Mouse (Mus musculus) MEL (cell line): ENCODE measurements around the gene Nrsn1. TPM values are rescaled to one million over a fixed set of nuclear protein-coding genes. Genes with fewer than 3 reads are reported as not detected.

Experiments used
- DNase-seq: peaks from one replicate; pipeline ENCODE4 v3.0.0; 2011; ENCODE audit warnings: low read depth, low spot score
- H3K27ac ChIP-seq: 2 replicates; pipeline ENCODE4 v1.5.1; 2012; ENCODE audit warnings: low read depth, mild to moderate bottlenecking, control low read depth, low read length, moderate library complexity; ENCODE audit not compliant: control insufficient read depth
- H3K27me3 ChIP-seq, 2 experiments: fragments of 150-350 bp in 1 of 2; sonication (generic) in 1 of 2; 2 replicates each; pipeline ENCODE4 v1.6.1; 2012; ENCODE audit warnings: low read length in 2 of 2, mild to moderate bottlenecking in 2 of 2, improper control_type of control experiment in 1 of 2, moderate library complexity in 1 of 2; ENCODE audit not compliant: insufficient read depth in 2 of 2, control insufficient read depth in 1 of 2
- H3K36me3 ChIP-seq, 2 experiments: 2 replicates each; pipeline ENCODE4 v1.6.1; 2012 to 2014; ENCODE audit warnings: low read length in 2 of 2, improper control_type of control experiment in 1 of 2, inconsistent platforms in 1 of 2, mild to moderate bottlenecking in 1 of 2; ENCODE audit not compliant: insufficient read depth in 2 of 2, control insufficient read depth in 1 of 2
- H3K4me1 ChIP-seq, 2 experiments: fragments of 150-350 bp in 1 of 2; sonication (generic) in 1 of 2; 2 replicates each; pipeline ENCODE4 v1.6.1; 2012; ENCODE audit warnings: low read length in 2 of 2, improper control_type of control experiment in 1 of 2, mild to moderate bottlenecking in 1 of 2; ENCODE audit not compliant: insufficient read depth in 2 of 2, control insufficient read depth in 1 of 2
- H3K4me3 ChIP-seq, 2 experiments: fragments of 150-350 bp in 1 of 2; sonication (generic) in 1 of 2; 2 replicates each; pipeline ENCODE4 v1.5.1; 2012; ENCODE audit warnings: low read depth in 2 of 2, low read length in 2 of 2, mild to moderate bottlenecking in 2 of 2, moderate library complexity in 2 of 2, control low read depth in 1 of 2, improper control_type of control experiment in 1 of 2; ENCODE audit not compliant: control insufficient read depth in 1 of 2, insufficient read depth in 1 of 2
- H3K79me2 ChIP-seq: 2 replicates; pipeline ENCODE4 v1.6.1; 2012; ENCODE audit warnings: mild to moderate bottlenecking, low read length, moderate library complexity; ENCODE audit not compliant: control insufficient read depth, poor library complexity, insufficient read depth
- H3K9ac ChIP-seq: 2 replicates; pipeline ENCODE4 v1.6.1; 2012; ENCODE audit warnings: low read depth, mild to moderate bottlenecking, control low read depth, low read length, moderate library complexity; ENCODE audit not compliant: control insufficient read depth, poor library complexity, severe bottlenecking
- H3K9me3 ChIP-seq: fragments of 150-350 bp; sonication (generic); replicated peaks from 2 replicates; pipeline ENCODE4 v1.6.1; 2012; ENCODE audit warnings: mild to moderate bottlenecking, low read length, improper control_type of control experiment, moderate library complexity; ENCODE audit not compliant: insufficient read depth
- CHD1 ChIP-seq: IDR thresholded peaks from 2 replicates; pipeline ENCODE4 v1.6.1; 2012; ENCODE audit warnings: low read depth, mild to moderate bottlenecking, inconsistent platforms, low read length, improper control_type of control experiment
- CHD2 ChIP-seq: IDR thresholded peaks from 2 replicates; pipeline ENCODE4 v1.6.1; 2011; ENCODE audit warnings: low read length, improper control_type of control experiment
- CTCF ChIP-seq, 3 experiments: IDR thresholded peaks in 2 of 3; conservative IDR thresholded peaks in 1 of 3; 2 replicates each; pipeline ENCODE4 v1.5.1; 2011 to 2012; ENCODE audit warnings: low read length in 3 of 3, low read depth in 2 of 3, mild to moderate bottlenecking in 2 of 3, improper control_type of control experiment in 1 of 3, inconsistent platforms in 1 of 3, mixed read lengths in 1 of 3, moderate library complexity in 1 of 3; ENCODE audit not compliant: control insufficient read depth in 1 of 3, insufficient read depth in 1 of 3, poor library complexity in 1 of 3, severe bottlenecking in 1 of 3
- E2F4 ChIP-seq: IDR thresholded peaks from 2 replicates; pipeline ENCODE4 v1.6.1; 2011; ENCODE audit warnings: low read depth, low read length, improper control_type of control experiment, borderline replicate concordance
- ELF1 ChIP-seq: IDR thresholded peaks from 2 replicates; pipeline ENCODE4 v1.6.1; 2014; ENCODE audit warnings: low read depth, mild to moderate bottlenecking, inconsistent platforms, low read length, improper control_type of control experiment, moderate library complexity
- EP300 ChIP-seq, 2 experiments: IDR thresholded peaks; 2 replicates each; pipeline ENCODE4 v1.6.1; 2011; ENCODE audit warnings: improper control_type of control experiment in 2 of 2, low read length in 2 of 2, low read depth in 1 of 2, mild to moderate bottlenecking in 1 of 2
- ETS1 ChIP-seq: IDR thresholded peaks from 2 replicates; pipeline ENCODE4 v1.6.1; 2012; ENCODE audit warnings: low read depth, mild to moderate bottlenecking, inconsistent platforms, low read length, improper control_type of control experiment, moderate library complexity
- KAT2A ChIP-seq: conservative IDR thresholded peaks from 2 replicates; pipeline ENCODE4 v1.6.1; 2012; ENCODE audit warnings: low read depth, low read length, improper control_type of control experiment, inconsistent platforms
- MXI1 ChIP-seq: IDR thresholded peaks from 2 replicates; pipeline ENCODE4 v1.6.1; 2011; ENCODE audit warnings: mild to moderate bottlenecking, low read depth, low read length, improper control_type of control experiment
- MYC ChIP-seq: IDR thresholded peaks from 2 replicates; pipeline ENCODE4 v1.6.1; 2011; ENCODE audit warnings: low read depth, mild to moderate bottlenecking, low read length, improper control_type of control experiment, moderate library complexity
- NELFE ChIP-seq: IDR thresholded peaks from 2 replicates; pipeline ENCODE4 v1.6.1; 2011; ENCODE audit warnings: low read depth, low read length, improper control_type of control experiment
- POLR2A ChIP-seq, 2 experiments: IDR thresholded peaks; 2 replicates each; pipeline ENCODE4 v1.6.1; 2011 to 2012; ENCODE audit warnings: low read length in 2 of 2, mild to moderate bottlenecking in 2 of 2, control low read depth in 1 of 2, improper control_type of control experiment in 1 of 2, low read depth in 1 of 2, moderate library complexity in 1 of 2; ENCODE audit not compliant: control insufficient read depth in 1 of 2, insufficient read depth in 1 of 2, poor library complexity in 1 of 2
- POLR2AphosphoS2 ChIP-seq: IDR thresholded peaks from 2 replicates; pipeline ENCODE4 v1.6.1; 2011; ENCODE audit warnings: low read length, improper control_type of control experiment
- POLR2AphosphoS5 ChIP-seq: IDR thresholded peaks from 2 replicates; pipeline ENCODE4 v1.6.1; 2012; ENCODE audit warnings: low read depth, borderline replicate concordance, mild to moderate bottlenecking, inconsistent platforms, low read length, moderate library complexity, mixed read lengths
- RCOR1 ChIP-seq: IDR thresholded peaks from 2 replicates; pipeline ENCODE4 v1.6.1; 2012; ENCODE audit warnings: low read depth, mild to moderate bottlenecking, inconsistent platforms, low read length, improper control_type of control experiment
- SIN3A ChIP-seq: IDR thresholded peaks from 2 replicates; pipeline ENCODE4 v1.6.1; 2012; ENCODE audit warnings: low read length, improper control_type of control experiment, inconsistent platforms
- TAL1 ChIP-seq: IDR thresholded peaks from 2 replicates; pipeline ENCODE4 v1.6.1; 2012; ENCODE audit warnings: mild to moderate bottlenecking, inconsistent platforms, low read length, moderate library complexity, mixed read lengths
- TBP ChIP-seq: IDR thresholded peaks from 2 replicates; pipeline ENCODE4 v1.8.0; 2011; ENCODE audit warnings: low read depth, low read length, improper control_type of control experiment
- UBTF ChIP-seq: IDR thresholded peaks from 2 replicates; pipeline ENCODE4 v1.6.1; 2012; ENCODE audit warnings: low read depth, mild to moderate bottlenecking, inconsistent platforms, low read length, improper control_type of control experiment, moderate library complexity, borderline replicate concordance; ENCODE audit not compliant: insufficient read depth
- USF2 ChIP-seq, 2 experiments: IDR thresholded peaks; 2 replicates each; pipeline ENCODE4 v1.6.1; 2011 to 2012; ENCODE audit warnings: improper control_type of control experiment in 2 of 2, low read length in 2 of 2, borderline replicate concordance in 1 of 2, inconsistent platforms in 1 of 2, low read depth in 1 of 2, mild to moderate bottlenecking in 1 of 2; ENCODE audit not compliant: insufficient read depth in 1 of 2
- ZKSCAN1 ChIP-seq: IDR thresholded peaks from 2 replicates; pipeline ENCODE4 v1.6.1; 2012; ENCODE audit warnings: low read depth, mild to moderate bottlenecking, inconsistent platforms, low read length, improper control_type of control experiment, moderate library complexity
- ZMIZ1 ChIP-seq: IDR thresholded peaks from 2 replicates; pipeline ENCODE4 v1.6.1; 2012; ENCODE audit warnings: low read depth, mild to moderate bottlenecking, inconsistent platforms, low read length, improper control_type of control experiment, moderate library complexity
- polyA plus RNA-seq, 2 experiments: library from polyadenylated mRNA; stranded (reverse) in 1 of 2; unstranded in 1 of 2; fragments of >175 nt in 1 of 2; fragments of >200 nt in 1 of 2; gene quantifications; 2 replicates each; pipeline versions ENCODE4 v1.2.1 to v1.2.4; 2012; ENCODE audit warnings: low replicate concordance in 2 of 2, low read depth in 1 of 2; ENCODE audit not compliant: insufficient read length in 2 of 2, insufficient read depth in 1 of 2, missing spikeins in 1 of 2
- total RNA-seq: library from RNA; depleted of rRNA; stranded (reverse); fragments of 300-350 nt; gene quantifications from 2 replicates; pipeline ENCODE4 v1.2.3, GENCODE M21; 2012

Nrsn1 gene
- total and polyA plus RNA-seq, 3 experiments = not detected

- no peak for DNase-seq
- H3K79me2 ChIP-seq = no peaks in the 10 kb centered on the region
- H3K4me3 ChIP-seq = no peak overlapping the region
- no peak for TF ChIP-seq TAL1
- TF ChIP-seq UBTF = no peak
- no peak for TF ChIP-seq CHD2
- no peak for TF ChIP-seq ZKSCAN1
- no peak for TF ChIP-seq POLR2A (IDR thresholded peaks at IDR 0.05; ENCODE audit: control insufficient read depth in 1 of 2, insufficient read depth in 1 of 2, low read depth in 1 of 2, low read length in 2 of 2, poor library complexity in 1 of 2)
- no peak for TF ChIP-seq ETS1
- no peak for TF ChIP-seq TBP
- TF ChIP-seq USF2 (IDR thresholded peaks at IDR 0.05; ENCODE audit: borderline replicate concordance in 1 of 2, insufficient read depth in 1 of 2, low read depth in 1 of 2, low read length in 2 of 2) = no peak
- TF ChIP-seq MXI1 = no peak
- no peak for TF ChIP-seq POLR2AphosphoS5
- no peaks in the 10 kb centered on the region for H3K4me1 ChIP-seq
- H3K9ac ChIP-seq = no peak overlapping the region
- no peaks in the 10 kb centered on the region for H3K27me3 ChIP-seq
- no peak overlapping the region for H3K27ac ChIP-seq
- H3K9me3 ChIP-seq = no peaks in the 10 kb centered on the region
- no peaks in the 10 kb centered on the region for H3K36me3 ChIP-seq
Measured at GRCm38 (mm10) chr13:25310068-25310467, 39.8 kb upstream of the Nrsn1 start.

- H3K4me3 ChIP-seq = no peak overlapping the region
- TF ChIP-seq RCOR1 (no peak), MYC (no peak), CHD1 (no peak), NELFE (no peak), CTCF (IDR thresholded peaks at IDR 0.05 in 2 of 3, conservative IDR thresholded peaks at IDR 0.05 in 1 of 3; ENCODE audit: control insufficient read depth in 1 of 3, insufficient read depth in 1 of 3, low read depth in 2 of 3, low read length in 3 of 3, poor library complexity in 1 of 3, severe bottlenecking in 1 of 3) (no peak), POLR2AphosphoS2 (no peak), ZKSCAN1 (no peak), SIN3A (no peak), ZMIZ1 (no peak), E2F4 (no peak), USF2 (IDR thresholded peaks at IDR 0.05; ENCODE audit: borderline replicate concordance in 1 of 2, insufficient read depth in 1 of 2, low read depth in 1 of 2, low read length in 2 of 2) (no peak), POLR2A (IDR thresholded peaks at IDR 0.05; ENCODE audit: control insufficient read depth in 1 of 2, insufficient read depth in 1 of 2, low read depth in 1 of 2, low read length in 2 of 2, poor library complexity in 1 of 2) (no peak), EP300 (IDR thresholded peaks at IDR 0.05; ENCODE audit: low read depth in 1 of 2, low read length in 2 of 2) (no peak), ELF1 (no peak), TBP (no peak), KAT2A (no peak)
- TF ChIP-seq, all 39 proteins: peak for 0
- H3K79me2 ChIP-seq = no peaks in the 10 kb centered on the region
- H3K9ac ChIP-seq = no peak overlapping the region
- DNase-seq = no peak
- H3K27me3 ChIP-seq = no peaks in the 10 kb centered on the region
- no peak overlapping the region for H3K27ac ChIP-seq
- H3K9me3 ChIP-seq = no peaks in the 10 kb centered on the region
- H3K4me1 ChIP-seq = no peaks in the 10 kb centered on the region
- H3K36me3 ChIP-seq = no peaks in the 10 kb centered on the region
Measured at GRCm38 (mm10) chr13:25288736-25289135, 18.4 kb upstream of the Nrsn1 start.
